Mouse (Mus musculus) heart, embryonic 13.5 days (tissue): ENCODE measurements around the gene G3bp2. TPM values are rescaled to one million over a fixed set of nuclear protein-coding genes. Genes with fewer than 3 reads are reported as not detected.

Source experiments
- ATAC-seq: fragments of 200-750 bp; cut with Nextera tagmentation; 2 replicates; pipeline ENCODE4 v1.8.0; 2017; ENCODE audit warnings: moderate TSS enrichment; ENCODE audit not compliant: insufficient number of reproducible peaks, low FRiP score, low TSS enrichment; ENCODE audit errors: extremely low read depth
- H3K27ac ChIP-seq: fragments of 300-500 bp; sonication (generic); replicated peaks from 2 replicates; pipeline ENCODE4 v1.5.1; 2015; ENCODE audit warnings: moderate library complexity, mild to moderate bottlenecking, inconsistent platforms
- H3K27me3 ChIP-seq: fragments of 300-500 bp; sonication (generic); replicated peaks from 2 replicates; pipeline ENCODE4 v1.6.1; 2015; ENCODE audit warnings: mild to moderate bottlenecking, inconsistent platforms
- H3K36me3 ChIP-seq: fragments of 300-500 bp; sonication (generic); 2 replicates; pipeline ENCODE4 v1.6.1; 2015; ENCODE audit warnings: mild to moderate bottlenecking, inconsistent platforms
- H3K4me1 ChIP-seq: fragments of 300-500 bp; sonication (generic); 2 replicates; pipeline ENCODE4 v1.6.1; 2015; ENCODE audit warnings: inconsistent platforms
- H3K4me2 ChIP-seq: fragments of 300-500 bp; sonication (generic); 2 replicates; pipeline ENCODE4 v1.6.1; 2015; ENCODE audit warnings: inconsistent platforms, mild to moderate bottlenecking, moderate library complexity
- H3K4me3 ChIP-seq: fragments of 300-500 bp; sonication (generic); 2 replicates; pipeline ENCODE4 v1.5.1; 2015; ENCODE audit warnings: moderate library complexity, mild to moderate bottlenecking, inconsistent platforms
- H3K9ac ChIP-seq: fragments of 300-500 bp; sonication (generic); 2 replicates; pipeline ENCODE4 v1.6.1; 2015; ENCODE audit warnings: inconsistent platforms, mild to moderate bottlenecking, moderate library complexity
- H3K9me3 ChIP-seq: fragments of 300-500 bp; sonication (generic); 2 replicates; pipeline ENCODE4 v1.6.1; 2016; ENCODE audit warnings: inconsistent platforms
- WGBS: fragments of 180-500 bp; shearing (Covaris S2); methylation state at CpG from one replicate; pipeline ENCODE4 v1.1.7; 2015; ENCODE audit warnings: mixed read lengths; 5-methylcytosine and 5-hydroxymethylcytosine counted together
- polyA plus RNA-seq: library from polyadenylated mRNA; unstranded; fragments of >200 nt; fragmentation: Nextera tagmentation; extraction: Ambion mirVana; gene quantifications from 2 replicates; pipeline ENCODE4 v1.2.1, GENCODE M21; 2015

G3bp2 gene
- polyA plus RNA-seq, 1 experiment from 2014 or later, result 132 TPM

GRCm38 (mm10) chr5:92011756-92012155, 71.8 kb downstream of the G3bp2 start:
- H3K9me3 ChIP-seq, result no peaks in the 10 kb centered on the region
- no peak for ATAC-seq
- H3K27ac ChIP-seq, result no peak overlapping the region
- 49% methylated on average over 7 of the region's 7 CpGs for WGBS
- H3K36me3 ChIP-seq, result no peaks in the 10 kb centered on the region
- no peaks in the 10 kb centered on the region for H3K27me3 ChIP-seq
- no peak overlapping the region for H3K9ac ChIP-seq
- no peak overlapping the region for H3K4me2 ChIP-seq
- no peaks in the 10 kb centered on the region for H3K4me1 ChIP-seq
- no peak overlapping the region for H3K4me3 ChIP-seq

DNA sequence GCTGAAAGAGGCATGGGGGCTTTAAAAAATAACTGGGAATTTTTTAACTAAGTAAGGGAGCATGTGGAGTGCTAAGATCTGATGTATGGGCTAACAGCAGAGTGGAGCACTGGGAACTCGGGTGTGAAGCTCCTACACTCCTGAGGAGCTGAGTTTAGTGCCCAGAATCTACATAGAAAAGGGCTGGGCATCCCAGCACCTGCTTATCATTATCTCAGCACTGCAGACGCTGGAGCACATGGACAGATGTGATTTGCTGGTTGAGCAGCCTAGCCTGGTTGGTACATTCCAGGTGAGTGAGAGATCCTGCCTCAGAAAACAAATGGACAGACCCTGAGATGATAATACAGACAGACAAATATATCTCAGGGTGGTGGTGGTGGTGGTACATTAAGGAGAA, 73.7 kb downstream of the G3bp2 start:
- Histone ChIP-seq H3K4me1 (no peaks in the 10 kb centered on the region), H3K27me3 (no peaks in the 10 kb centered on the region), H3K4me3 (no peak overlapping the region), H3K36me3 (no peaks in the 10 kb centered on the region), H3K4me2 (no peak overlapping the region), H3K9ac (no peak overlapping the region), H3K9me3 (no peaks in the 10 kb centered on the region), H3K27ac (no peak overlapping the region)
- no peak for ATAC-seq
- WGBS, result 29% methylated on average over 2 of the region's 2 CpGs

DNA sequence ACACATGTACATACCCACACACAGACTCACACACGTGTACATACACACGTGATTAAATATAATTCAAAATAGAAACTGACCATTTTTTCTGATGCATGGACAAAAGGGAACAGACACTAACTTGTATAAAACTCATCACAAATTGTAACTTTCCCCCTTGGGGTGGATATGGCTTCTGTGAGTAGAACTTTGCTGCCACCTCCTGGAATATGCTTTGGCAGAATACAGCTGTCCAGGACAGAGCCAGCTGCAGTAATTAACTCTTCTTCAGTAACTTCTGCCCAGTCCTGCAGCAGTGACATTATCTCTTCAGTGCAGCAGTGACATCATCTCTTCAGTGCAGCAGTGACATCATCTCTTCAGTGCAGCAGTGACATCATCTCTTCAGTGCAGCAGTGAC, 80.5 kb downstream of the G3bp2 start:
- WGBS, result 53% methylated on average over 2 of the region's 2 CpGs
- no peak overlapping the region for H3K27ac ChIP-seq
- ATAC-seq, result no peak
- no peaks in the 10 kb centered on the region for H3K27me3 ChIP-seq
- no peak overlapping the region for H3K9ac ChIP-seq
- peaks cover 10% of the 10 kb centered on the region; the same call in 1 of the 2 replicates for H3K9me3 ChIP-seq
- H3K4me1 ChIP-seq, result no peaks in the 10 kb centered on the region
- H3K4me2 ChIP-seq, result no peak overlapping the region
- H3K4me3 ChIP-seq, result no peak overlapping the region
- no peaks in the 10 kb centered on the region for H3K36me3 ChIP-seq

Other genes with a start within 250 kb of the G3bp2 start
- gene Rchy1, start 120.7 kb downstream of the G3bp2 start, polyA plus RNA-seq, result 57.6 and 64.7 TPM in 2 replicates
- not detected in 2 replicates for gene Odaph, start 96.2 kb downstream of the G3bp2 start, polyA plus RNA-seq
- gene Cdkl2, start 39.8 kb downstream of the G3bp2 start, polyA plus RNA-seq, result 0.66 and 1.1 TPM in 2 replicates
- gene Uso1, start 54.2 kb upstream of the G3bp2 start, polyA plus RNA-seq, result 30.2 and 32.1 TPM in 2 replicates
- gene U90926, start 131.7 kb upstream of the G3bp2 start, polyA plus RNA-seq, result not detected in 2 replicates
- gene Ppef2, start 172.6 kb upstream of the G3bp2 start, polyA plus RNA-seq, result 0.13 TPM in 1 of 2 replicates, not detected in the other
- gene Naaa, start 194.5 kb upstream of the G3bp2 start, polyA plus RNA-seq, result 4.5 and 4.9 TPM in 2 replicates
- gene Sdad1, start 226.8 kb upstream of the G3bp2 start, polyA plus RNA-seq, result 20.9 and 23.5 TPM in 2 replicates
- gene Cxcl9, start 244.4 kb upstream of the G3bp2 start, polyA plus RNA-seq, result 0.05 TPM in 1 of 2 replicates, not detected in the other
- gene Art3, start 248.1 kb upstream of the G3bp2 start, polyA plus RNA-seq, result 35.4 and 36.2 TPM in 2 replicates